Mouse (Mus musculus) ZHBTc4 (cell line): Measurements from ENCODE around the gene Ap1b1.

ENCODE experiments used
- DNase-seq: peaks from one replicate; pipeline ENCODE4 v3.0.0-alpha.2; 2011; ENCODE audit warnings: low read depth, low spot score

Ap1b1 gene

DNA sequence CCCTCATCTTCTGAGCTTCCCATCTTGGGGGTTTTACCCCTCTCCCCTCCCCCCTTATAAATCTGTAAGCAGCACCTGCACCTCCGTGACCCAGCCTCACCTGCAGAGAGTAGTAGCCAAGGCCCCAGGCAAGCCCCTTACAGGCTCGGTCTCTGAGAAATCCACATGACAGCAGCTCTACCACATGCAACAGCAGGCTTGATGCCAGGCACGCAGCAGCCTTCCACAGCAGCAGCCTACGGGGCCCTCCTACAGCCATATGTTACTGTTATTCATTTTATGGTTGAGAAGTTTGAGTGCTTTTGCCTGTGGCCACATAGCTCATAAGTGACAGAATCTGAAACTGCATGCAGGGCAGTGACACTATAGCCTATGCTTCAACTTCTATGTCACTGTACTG lies 48.8 kb downstream of the Ap1b1 start:
- DNase-seq: no peak

DNA sequence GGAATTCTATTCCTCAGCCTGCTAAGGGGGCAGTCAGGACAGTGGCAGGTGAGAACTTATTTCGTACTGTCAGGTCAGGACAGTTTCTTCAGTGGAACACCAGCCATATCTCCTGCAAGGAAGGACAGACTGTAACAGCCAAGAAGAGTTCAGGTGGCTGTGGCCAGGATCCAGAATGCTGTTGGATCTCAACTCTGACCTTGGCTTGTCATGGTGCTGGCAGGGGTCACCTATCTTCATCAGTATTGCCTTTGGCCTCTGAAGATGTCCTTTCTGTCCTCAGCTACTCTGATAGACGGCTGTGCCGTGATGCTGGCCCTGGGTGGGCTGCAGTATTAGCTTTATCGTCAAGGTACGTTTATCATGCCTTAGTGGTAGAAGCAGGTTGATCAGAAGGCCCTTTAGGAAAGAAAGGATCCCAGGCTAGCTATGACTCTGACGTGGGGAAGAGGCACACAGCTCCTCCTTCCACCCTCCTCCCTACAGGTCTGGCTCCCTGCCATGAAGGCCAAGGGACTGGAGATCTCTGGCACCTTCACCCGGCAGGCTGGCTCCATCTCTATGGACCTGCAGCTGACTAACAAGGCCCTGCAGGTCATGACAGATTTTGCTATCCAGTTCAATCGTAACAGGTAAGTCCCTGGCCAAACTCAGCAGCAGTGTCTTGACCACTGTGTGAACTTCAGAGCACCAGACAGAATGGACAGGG lies 50.7 kb downstream of the Ap1b1 start:
- no peak for DNase-seq

DNA sequence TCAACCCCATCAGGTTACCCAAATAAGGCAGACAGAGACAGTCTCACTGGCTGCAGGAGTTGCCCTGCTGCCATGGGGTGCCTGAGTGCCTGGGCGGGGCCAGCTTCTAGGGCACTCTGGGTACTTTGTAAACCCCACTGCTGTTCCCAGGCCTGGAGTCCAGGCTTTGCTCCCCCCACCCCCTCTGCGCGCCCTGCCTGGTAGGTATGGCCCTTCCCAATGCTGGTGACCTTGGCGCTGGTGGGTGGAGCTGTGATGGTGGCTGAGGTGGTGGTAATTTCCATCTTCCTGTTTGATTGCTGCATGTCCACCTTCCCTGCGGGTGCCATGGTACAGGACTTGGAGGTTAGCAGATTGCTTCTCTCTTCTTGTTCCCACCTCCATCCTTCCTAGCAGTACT lies 54.0 kb downstream of the Ap1b1 start:
- peak; percentile 62 for DNase-seq

DNA sequence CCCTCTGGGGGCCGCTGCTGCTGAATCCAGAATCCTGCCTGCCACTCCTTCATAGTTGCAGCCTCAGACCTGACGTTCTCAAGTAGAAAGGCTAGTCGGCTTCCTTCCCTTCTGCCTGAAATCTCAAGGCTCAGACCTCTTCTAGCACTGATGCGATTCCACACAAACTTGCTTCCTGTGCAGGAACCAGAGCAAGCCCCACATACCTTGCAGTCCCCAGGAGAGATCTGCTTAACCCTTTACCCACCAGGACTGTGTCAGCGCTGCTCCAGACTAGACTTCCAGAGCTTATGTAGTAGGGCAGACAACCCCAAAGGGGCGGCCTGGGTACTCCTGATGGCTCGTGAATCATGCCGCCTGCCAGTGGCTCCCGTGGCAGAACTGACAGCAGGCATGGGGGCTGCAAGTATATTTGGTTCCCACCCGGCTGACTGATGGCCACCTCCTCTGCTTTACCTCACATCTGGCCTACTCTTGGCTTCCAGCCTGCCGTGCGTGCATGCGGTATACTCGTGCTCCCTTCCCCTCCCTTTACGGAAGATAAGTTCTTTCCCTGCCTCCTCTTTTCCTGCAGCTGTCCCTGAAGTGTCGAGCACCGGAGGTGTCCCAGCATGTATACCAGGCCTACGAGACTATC lies 54.6 kb downstream of the Ap1b1 start:
- DNase-seq: no peak

GRCm38 (mm10) chr11:5042645-5043381 lies 56.2 kb downstream of the Ap1b1 start:
- DNase-seq: no peak

DNA sequence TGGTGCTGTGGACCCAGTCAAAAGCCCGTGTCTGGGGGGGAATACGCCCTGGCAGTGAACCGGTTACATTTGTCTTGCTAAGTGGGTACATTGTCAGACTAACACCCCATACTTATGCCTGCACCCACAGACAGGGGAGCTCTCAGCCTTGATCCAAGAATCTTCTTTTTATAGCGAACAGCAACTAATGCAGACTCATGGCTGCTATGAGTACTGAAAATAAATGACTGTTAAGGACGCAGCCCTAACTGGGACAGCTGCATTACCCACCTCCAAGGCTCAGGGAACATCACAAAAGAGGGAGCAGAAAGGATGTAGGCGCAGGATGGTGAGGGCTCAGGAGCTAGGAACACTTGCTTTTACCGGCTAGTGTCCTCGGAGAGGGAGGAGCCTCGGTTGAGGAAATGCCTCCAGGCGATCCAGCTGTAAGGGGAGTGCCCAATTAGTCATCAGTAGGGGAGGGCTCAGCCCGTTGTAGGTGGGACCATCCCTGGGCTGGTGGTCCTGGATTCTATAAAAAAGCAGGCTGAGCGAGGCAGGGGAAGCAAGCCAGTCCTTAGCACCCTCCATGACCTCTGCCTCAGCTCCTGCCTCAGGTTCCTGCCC lies 59.8 kb downstream of the Ap1b1 start:
- DNase-seq: peak; percentile 90

DNA sequence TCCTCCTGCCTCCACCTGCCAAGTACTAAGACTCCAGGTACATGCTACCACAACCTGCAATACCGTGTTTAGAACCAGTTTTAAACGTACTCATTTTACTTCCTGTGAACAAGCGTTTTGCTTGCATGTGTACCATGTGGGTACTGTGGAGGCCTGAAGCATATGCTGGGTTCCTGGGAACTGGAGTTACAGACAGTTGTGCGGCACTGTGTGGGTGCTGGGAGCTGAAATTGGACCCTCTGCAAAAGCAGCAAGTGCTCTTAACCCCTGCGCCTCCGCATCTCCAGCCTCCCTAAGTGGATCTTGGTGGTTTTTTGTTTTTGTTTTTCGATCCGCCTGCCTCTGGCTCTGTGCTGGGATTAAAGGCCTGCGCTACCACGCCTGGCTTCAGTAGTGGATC lies 65.0 kb downstream of the Ap1b1 start:
- no peak for DNase-seq

DNA sequence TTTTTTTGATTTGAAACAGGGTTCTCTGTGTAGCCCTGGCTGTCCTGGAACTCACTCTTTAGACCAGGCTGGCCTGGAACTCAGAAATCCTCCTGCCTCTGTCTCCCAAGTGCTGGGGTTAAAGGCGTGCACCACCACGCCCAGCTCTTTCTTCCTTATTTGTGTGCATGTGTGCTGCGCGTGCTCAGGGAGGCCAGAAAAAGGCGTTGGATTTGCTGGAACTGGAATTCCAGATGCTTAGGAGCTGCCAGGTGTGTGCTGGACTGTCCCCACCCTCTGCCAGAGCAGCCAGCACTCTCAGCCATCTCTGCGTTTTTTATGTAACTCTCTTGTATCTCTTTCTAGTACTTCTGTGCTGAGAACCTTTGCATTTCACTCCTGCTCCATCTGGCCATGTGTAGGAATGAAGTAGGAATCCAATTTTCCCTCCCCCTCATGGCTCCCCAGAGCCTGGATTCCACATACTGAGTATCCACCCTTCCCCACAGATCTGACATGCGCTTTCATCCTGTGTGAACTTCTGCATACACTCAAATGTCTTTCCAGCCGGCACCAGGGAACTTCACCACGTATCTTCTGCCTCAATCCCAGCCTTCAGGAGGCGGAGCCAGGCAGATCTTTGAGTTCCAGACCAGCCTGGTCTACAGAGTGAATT lies 65.7 kb downstream of the Ap1b1 start:
- peak; percentile 81 for DNase-seq

DNA sequence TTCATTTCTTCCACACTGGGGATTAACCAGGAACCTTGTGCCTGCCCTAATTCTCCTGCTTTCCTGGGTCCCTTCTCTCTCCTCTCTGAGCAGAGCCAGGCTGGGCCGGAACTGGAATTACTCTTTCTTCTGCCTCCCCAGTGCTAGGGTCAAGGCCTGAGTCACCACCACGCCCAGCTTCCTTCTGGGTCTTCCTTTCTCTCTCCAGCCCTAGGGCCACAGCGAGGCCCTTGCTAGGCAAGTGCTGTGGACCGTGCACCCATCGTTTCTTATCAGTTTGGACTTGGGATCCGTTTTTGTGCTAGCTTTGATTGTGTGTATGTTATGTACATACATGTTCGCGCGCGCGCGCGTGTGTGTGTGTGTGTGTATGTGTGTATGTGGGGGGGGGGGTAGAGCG lies 67.5 kb downstream of the Ap1b1 start:
- no peak for DNase-seq

GRCm38 (mm10) chr11:5054874-5055273 lies 68.2 kb downstream of the Ap1b1 start:
- no peak for DNase-seq

DNA sequence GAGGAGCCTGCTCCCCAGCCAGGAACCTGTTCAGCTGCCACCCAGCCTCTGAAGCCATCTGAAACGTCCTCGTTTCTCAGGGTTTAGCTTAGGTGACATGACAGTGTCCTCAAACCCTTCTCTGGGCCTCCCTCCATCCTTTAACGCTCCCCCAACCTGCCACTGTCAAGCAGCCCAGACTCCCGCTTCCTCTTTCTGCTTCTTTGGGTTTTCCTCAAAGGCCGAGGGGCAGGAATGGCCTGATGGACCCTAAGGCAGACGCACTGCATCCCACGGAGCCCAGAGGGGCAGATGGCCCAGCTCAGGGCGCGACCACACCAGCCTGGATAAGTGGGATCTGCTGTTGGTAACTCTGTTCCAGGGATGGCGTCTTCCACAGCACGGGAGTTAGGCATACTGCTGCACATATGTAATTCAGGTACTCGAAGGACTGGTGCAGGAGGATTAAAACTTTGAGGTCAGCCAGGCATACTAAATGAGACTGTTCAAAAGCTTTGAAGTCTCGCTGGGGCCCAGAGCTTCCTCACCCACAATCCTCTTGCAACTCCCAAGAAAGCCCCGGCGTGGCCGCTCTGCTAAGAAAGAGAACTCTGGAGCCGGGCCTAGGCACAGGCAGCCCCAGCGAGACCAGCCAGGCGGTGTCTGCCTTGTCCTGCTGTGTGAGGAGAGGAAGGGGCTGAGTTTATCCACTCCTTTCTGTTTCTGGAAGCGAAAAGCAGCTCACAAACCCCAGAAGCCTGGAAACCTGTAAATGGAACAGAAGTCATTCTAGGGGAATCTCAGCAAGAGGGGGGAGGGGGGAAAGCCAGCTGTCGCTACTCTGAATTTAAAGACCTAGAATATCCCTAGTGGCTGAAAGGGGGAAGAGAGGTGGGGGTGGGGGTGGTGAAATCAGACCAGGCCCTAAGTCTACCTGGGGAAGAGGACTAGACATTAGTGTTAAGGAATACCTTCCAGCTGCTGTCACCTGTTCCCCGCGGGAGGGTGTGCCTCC lies 69.6 kb downstream of the Ap1b1 start:
- DNase-seq: no peak

DNA sequence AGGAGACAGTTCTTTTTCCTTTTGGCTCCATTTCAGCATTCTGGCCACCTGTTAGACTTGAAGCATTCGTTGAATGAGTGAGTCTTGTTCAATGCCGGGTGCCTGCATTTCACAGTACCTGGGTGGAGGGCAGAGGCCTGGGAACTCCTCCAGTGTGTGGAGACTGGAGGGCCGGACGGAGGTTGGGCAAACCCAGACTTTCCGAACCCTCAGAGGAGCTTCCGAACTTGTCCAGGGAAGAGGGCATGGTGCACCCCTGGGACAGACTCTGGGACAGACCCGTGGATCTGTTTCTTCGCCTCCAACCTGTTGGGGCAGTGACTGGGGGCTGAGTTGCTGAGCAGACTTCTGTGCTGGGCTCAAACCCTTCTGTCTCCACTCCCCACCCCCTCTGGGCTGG lies 70.4 kb downstream of the Ap1b1 start:
- no peak for DNase-seq

- DNase-seq: no peak
These were observed 70.9 kb downstream of the Ap1b1 start for GRCm38 (mm10) chr11:5057541-5057855.

- DNase-seq: no peak
These were observed 71.4 kb downstream of the Ap1b1 start, which contains the start of gene Rasl10a for GRCm38 (mm10) chr11:5057856-5058641. Gene Rasl10a, plus strand, starts transcription at chr11:5058128.

DNA sequence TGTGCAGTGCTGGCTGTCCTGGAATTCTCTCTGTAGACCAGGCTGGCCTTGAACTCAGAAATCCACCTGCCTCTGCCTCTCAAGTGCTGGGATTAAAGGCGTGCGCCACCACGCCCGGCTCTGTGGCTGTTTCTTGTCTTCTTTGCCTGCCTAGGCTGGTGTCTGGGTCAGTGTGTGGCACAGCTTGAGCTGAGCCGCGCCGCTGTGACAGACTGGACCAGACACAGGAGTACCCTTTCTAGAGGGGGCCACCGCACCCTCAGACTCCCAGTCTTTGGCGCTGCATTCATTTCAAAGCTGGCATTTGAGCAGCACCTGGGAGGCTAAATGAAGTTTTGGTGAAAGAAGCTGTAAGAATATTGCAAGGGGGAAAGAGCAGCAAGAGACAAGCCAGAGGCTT lies 72.2 kb downstream of the Ap1b1 start:
- DNase-seq: no peak

DNA sequence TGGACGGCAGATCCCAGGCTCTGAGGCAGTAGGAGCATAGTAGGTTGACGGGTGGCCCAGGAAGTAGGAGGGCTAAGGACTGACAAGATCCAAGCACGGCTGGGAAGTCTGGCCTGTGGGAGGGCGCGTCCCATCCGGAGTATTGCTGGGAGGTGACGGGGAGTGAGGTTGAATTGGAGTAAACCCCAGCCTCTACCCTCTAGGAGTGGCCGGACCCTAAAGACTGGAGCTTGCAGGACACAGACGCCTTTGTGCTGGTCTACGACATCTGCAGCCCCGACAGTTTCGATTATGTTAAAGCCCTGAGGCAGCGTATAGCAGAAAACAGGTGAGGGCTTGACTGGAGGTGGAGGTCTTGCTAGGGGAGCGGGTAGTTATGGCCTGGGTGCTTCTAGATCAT lies 72.6 kb downstream of the Ap1b1 start:
- no peak for DNase-seq

- DNase-seq: peak; percentile 88
These were observed 73.1 kb downstream of the Ap1b1 start for GRCm38 (mm10) chr11:5059704-5060156.

- DNase-seq: no peak
These were observed 74.3 kb downstream of the Ap1b1 start for GRCm38 (mm10) chr11:5060756-5061412.

DNA sequence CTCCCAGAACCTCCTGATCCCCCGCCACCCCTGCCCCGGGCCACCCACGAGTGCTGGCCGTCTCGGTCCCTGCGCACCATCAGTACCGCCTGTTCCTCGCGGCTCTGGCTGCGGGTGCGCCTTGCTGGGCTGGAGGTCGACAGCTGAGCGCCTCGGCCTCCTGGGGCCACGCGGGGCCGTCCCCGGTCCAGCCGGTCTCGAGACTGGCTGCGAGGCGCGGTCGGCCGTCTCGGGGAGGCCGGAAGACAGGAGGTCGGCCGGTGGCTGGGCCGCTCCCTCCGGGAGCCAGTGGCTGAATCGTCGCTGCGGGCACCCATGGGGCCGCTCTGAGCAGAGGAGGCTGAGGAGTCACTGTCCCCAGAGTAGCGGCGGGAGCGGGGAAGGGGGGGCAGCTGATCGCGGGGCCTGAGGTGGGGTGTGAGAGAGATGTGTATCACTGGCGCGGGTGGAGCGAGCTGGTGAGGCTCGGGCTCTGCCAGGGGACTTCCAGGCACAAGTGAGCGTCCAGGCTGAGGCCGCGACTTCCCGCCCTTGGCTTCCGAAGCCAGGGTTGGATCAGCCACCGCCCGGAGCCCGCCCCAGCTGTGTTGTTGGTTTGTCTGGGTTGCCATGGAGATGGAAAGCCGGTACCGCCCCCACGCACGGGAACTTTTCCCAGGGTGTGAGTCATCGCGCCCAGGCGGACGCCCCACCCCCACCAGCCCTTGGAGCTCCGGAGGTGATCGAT lies 75.0 kb downstream of the Ap1b1 start:
- peak; percentile 95 for DNase-seq
